Mouse (Mus musculus): ENCODE data around the gene Dpy19l3.

Gene Dpy19l3

GRCm38 (mm10) chr7:35754033-35754885 is at the start of gene Dpy19l3:
Gene Dpy19l3, minus strand, starts transcription at chr7:35754454.
- ATAC-seq (ENCODE audit: insufficient number of reproducible peaks, low FRiP score, low TSS enrichment): peak; percentile 83

GRCm38 (mm10) chr7:35802906-35803595 is 48.8 kb upstream of the Dpy19l3 start, which contains the start of gene Zfp507:
Gene Zfp507, minus strand, starts transcription at chr7:35803003.
- ATAC-seq (ENCODE audit: insufficient number of reproducible peaks, low FRiP score, low TSS enrichment): peak; percentile 85

- peak; percentile 67; the same call in 1 of the 2 replicates for ATAC-seq (ENCODE audit: insufficient number of reproducible peaks, low FRiP score, low TSS enrichment)
These were observed 48.1 kb upstream of the Dpy19l3 start for GRCm38 (mm10) chr7:35802201-35802905.

DNA sequence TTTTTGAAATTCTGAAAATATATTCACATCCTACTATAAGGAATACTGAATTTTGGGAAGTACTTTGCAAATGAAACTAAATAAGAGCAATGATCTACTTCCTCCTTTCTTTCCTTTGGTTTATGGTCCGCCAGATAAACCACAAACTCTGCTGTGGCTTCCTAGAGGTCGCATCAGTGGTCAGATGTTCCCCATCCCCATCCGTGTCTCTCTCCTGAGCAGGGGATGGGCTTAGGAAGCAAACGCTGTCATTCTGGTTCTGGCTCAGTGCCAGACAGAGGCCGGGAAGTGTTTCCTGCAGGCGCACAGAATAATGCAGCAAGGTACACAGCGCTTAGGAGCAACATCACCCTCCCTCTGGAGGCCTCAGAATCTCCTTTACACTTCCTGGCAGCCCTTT is 41.9 kb upstream of the Dpy19l3 start:
- ATAC-seq (ENCODE audit: insufficient number of reproducible peaks, low FRiP score, low TSS enrichment): no peak

GRCm38 (mm10) chr7:35794145-35794664 is 40.0 kb upstream of the Dpy19l3 start:
- ATAC-seq (ENCODE audit: insufficient number of reproducible peaks, low FRiP score, low TSS enrichment): no peak

- no peak for ATAC-seq (ENCODE audit: insufficient number of reproducible peaks, low FRiP score, low TSS enrichment)
These were observed 38.0 kb upstream of the Dpy19l3 start for GRCm38 (mm10) chr7:35792150-35792848.

DNA sequence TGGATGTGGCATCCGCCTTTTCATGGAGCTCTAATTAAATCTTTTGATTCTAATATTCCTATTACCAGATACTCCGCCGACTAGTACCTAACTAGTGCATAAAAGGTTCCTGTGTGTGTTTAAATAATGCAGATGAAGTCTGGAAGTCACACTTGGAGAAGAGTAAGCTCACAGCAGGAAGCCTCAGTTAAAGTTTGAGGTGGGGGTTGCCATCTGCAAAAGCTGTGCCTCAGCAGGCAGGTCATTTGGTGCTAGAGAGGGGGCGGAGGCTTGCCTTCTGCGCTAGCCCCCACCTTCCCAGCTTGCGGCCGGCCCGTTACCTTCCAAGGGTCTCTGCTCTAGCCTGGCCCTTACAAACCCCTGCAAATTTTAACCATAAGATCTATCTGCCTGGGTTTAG is 36.7 kb upstream of the Dpy19l3 start:
- no peak for ATAC-seq (ENCODE audit: insufficient number of reproducible peaks, low FRiP score, low TSS enrichment)

DNA sequence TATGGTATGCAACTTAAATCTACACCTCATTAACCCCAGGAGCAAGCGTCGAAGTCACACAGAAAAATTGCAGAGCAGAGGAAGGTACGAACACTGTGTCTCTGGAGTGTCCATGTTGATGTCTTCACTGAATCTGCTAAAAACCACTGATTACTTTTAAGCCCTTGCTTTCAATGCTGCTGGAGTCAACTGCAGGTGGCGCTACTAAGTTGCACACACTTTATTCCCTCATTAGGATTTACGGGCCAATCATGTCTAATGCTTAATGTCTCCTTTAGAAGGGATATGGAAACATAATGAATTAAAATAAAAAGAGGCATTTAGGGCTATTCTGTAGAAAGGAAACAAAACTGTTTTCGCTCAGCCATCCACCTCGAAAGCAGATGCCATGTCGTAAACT is 35.9 kb upstream of the Dpy19l3 start:
- ATAC-seq (ENCODE audit: insufficient number of reproducible peaks, low FRiP score, low TSS enrichment): no peak

- no peak for ATAC-seq (ENCODE audit: insufficient number of reproducible peaks, low FRiP score, low TSS enrichment)
These were observed 31.3 kb upstream of the Dpy19l3 start for GRCm38 (mm10) chr7:35785579-35785978.

DNA sequence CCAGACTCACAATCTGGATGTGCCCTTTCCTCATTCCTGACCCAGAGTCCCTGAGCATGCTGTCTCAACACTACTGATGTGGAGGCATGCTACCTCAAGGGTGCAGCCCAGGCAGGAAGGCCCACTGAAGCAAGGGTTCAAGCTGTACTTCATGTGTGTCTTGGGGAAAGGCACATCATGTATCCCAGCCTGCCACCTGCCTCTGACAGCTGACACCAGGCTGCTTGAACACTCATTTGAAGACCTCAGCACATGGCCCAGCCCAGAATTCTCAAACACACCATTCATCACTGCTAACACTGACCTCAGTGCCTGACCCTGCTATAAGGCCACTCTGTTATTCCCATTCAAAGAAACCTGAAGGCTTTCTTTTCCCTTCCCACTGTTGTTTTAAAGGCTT is 28.0 kb upstream of the Dpy19l3 start:
- ATAC-seq (ENCODE audit: insufficient number of reproducible peaks, low FRiP score, low TSS enrichment): no peak

- no peak for ATAC-seq (ENCODE audit: insufficient number of reproducible peaks, low FRiP score, low TSS enrichment)
These were observed 19.9 kb upstream of the Dpy19l3 start for GRCm38 (mm10) chr7:35774127-35774526.

DNA sequence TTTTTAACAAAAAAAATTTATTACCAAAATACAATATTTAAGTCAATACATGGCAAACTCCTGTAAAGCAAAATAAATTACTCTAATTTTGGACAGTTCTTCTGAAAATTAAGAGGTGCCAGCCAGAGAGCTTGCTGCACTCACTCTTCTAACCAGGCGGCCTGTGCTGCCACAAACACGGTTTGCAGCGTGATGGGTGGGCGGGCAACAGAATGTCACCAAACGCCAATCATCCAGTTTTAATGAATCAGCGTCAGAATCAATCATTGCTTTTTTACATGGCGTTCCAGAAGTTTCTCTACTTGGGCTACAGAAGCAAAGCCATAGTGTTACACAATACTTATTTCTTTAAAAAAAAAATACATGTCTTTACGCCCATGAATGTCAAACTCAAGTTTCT is 18.1 kb upstream of the Dpy19l3 start:
- ATAC-seq (ENCODE audit: insufficient number of reproducible peaks, low FRiP score, low TSS enrichment): no peak

DNA sequence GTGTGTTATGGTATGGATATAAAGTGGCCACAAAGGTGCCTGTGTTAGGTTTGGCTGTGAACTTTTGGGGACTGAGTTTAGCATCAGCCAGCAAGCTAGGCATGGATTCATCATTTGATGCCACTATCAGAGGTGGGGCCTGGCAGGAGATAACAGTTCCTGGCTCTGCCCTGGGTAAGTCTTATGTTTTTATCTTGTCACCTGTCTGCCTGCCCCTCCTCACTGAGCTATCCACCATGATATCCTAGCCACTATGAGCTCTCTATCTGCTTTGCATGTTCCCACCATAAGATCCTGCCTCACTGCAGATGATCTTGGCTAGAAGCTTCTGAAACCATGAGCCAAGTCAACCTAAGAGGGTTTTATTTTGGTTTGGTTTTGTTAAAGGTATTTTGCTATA is 16.9 kb upstream of the Dpy19l3 start:
- ATAC-seq (ENCODE audit: insufficient number of reproducible peaks, low FRiP score, low TSS enrichment): no peak

DNA sequence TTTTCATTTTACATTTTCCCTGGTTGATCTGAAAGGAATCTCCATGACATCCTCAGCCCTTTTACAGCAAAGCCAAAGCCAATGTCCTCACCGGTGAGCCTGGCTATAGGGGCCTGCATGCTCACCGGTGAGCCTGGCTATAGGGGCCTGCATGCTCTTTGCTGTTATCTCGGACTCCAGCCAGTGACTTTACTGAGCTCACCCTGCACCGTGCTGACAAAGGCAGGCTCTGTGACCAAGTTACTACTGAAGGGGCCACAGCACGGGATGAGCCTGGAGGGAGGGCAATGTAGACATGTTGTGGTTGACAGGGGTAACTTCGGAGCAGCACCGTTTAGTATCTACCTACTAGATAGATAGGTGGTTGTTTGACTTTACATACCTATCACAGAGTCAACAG is 15.9 kb upstream of the Dpy19l3 start:
- no peak; the same call in 1 of the 2 replicates for ATAC-seq (ENCODE audit: insufficient number of reproducible peaks, low FRiP score, low TSS enrichment)

DNA sequence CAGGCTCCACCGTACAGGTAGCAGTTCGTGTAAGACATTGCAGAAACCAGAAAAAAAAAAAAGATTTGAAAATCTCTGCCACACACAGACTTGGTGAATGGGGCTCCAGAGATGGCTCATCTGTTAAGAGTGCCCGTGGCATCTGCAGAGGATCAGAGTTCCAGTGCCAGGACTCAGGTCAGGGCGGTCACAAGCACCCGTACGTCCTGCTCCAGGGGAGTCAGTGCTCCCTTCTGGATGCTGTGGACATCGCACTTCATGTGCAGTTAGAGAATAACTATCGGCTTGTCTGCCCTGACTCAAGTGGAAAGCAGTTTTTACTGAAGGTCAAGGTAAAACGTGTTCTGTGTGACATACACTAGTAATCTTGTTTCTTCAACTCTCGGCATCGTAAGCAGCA is 10.2 kb upstream of the Dpy19l3 start:
- ATAC-seq (ENCODE audit: insufficient number of reproducible peaks, low FRiP score, low TSS enrichment): no peak

DNA sequence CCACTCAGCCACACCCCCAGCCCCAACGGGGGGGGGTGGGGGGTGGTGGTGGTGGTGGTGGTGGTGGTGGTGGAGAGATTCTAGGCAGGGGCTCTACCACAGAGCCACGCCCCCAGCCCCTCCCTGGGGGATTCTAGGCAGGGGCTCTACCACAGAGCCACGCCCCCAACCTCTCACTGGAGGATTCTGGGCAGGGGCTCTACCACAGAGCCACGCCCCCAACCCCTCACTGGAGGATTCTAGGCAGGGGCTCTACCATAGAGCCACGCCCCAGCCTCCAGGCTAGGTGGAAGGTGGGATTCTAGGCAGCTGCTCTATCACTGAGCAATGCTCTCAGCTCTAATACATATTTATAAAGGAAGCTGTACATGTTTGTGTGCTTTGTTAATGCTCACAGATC is 7.5 kb upstream of the Dpy19l3 start:
- no peak for ATAC-seq (ENCODE audit: insufficient number of reproducible peaks, low FRiP score, low TSS enrichment)

DNA sequence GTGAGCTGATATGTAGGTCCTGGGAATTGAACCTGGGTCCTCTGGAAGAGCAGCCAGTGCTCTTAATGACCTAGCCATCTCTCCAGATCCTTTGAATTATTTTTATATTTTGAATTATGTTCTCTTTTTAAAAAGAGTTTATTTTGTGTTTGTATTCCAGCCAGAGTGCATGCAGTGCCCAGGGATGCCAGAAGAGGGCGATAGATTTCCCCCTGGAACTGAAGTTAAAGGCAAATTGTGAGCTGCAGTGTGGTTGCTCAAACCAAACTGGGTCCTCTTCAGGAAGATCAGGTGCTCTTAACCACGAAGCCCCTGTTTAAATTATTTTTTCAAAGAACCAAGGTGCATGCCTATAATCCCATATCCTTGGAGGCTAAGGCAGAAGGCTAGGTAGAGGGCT is 5.3 kb upstream of the Dpy19l3 start:
- no peak for ATAC-seq (ENCODE audit: insufficient number of reproducible peaks, low FRiP score, low TSS enrichment)

DNA sequence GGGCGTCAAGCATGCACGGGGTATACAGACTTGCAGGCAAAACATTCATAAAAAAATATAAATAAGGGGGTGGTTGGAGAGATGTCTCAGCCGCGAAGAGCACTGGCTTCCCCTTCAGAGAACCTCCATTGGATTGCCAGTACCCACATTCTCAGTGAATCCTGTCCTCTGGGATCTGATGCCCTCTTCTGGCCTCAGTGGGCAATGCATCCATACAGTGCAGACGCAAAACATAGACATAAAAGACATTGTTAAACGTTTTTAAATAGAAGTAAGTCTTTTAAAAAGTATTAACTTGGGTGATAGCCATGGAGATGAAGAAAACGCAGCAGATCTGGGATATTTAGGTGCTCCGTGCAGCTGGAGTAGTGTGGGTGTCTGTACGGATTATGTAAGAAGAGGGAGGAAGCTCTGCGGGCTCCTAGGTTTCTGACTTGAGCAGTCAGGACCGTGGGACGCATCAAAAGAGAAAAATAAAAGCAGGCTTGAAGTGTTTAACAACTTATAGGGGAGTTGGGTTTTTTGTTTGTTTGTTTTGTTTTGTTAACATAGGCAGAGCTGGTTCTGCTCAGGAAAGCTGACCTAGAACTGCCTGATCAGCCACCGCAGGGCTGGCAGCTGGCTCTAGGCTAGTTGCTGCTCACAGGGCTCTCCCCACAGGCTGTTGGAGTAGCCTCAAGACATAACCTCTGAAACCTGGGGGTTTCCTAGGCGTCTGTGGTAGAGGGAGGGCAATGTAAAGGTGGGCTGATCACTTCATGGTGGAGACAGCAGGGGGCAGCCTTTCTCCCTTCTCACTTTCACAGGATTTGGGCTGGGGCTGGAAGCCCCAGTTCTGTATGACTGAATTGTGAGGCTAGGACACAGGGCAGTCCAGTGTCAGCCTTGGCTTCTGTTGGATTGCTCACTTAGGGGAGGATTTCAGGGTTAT is 2.5 kb upstream of the Dpy19l3 start:
- no peak for ATAC-seq (ENCODE audit: insufficient number of reproducible peaks, low FRiP score, low TSS enrichment)

DNA sequence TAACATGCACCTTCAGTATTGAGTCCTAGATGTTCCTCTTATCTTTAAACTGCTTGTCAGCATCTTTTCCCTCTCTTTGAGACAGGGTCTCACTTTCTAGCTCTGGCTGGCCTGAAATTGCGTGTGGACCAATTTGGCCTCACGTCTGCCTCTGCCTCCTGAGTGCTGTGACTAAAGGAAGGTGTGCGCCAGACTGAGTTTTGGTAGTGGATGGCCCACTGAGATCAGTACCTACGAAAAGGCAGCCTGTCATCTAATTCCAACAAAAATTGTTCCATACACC is 573 bp upstream of the Dpy19l3 start:
- no peak for ATAC-seq (ENCODE audit: insufficient number of reproducible peaks, low FRiP score, low TSS enrichment)
